Mouse (Mus musculus) cerebellum, adult (tissue): ENCODE results near the gene Hrh3.

Experiments
- ATAC-seq: cut with Nextera tagmentation; 2 replicates; pipeline ENCODE4 v1.9.2; 2017; ENCODE audit warnings: mild to moderate bottlenecking, moderate library complexity, mixed read lengths; ENCODE audit not compliant: insufficient number of reproducible peaks, low FRiP score, low TSS enrichment

Gene Hrh3

DNA sequence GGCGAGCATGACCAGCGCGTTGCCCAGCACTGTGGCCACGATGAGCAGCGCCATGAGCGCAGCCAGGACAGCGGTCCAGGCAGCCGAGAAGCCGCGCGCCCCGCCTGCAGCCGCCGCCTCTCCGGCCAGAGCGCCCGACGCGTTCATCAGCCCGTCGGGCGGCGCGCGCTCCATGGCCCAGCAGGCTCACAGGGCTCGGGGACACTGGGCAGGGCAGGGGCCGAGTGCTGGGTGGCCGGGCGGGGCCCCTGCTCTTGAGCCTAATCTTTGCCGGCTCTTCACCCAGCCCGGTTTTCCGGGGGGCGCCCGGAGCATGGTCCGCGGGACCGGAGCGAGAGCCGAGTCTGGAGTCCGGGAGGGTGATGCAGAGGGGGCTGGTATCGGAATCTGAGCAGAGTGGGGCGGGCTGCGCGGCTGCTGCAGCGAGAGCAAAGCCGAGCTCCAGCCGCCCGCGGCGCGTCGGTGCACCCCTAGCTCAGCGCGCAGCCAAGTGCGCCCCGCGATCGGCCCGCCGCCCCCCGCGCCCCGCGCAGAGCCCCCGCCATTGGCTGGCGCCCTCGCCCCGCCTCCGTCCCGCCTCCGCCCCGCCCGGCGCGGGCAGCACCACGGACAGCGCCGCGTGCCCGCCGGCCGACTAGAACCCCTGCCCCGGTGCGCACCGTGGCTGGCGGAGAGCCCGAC is at the start of gene Hrh3:
Gene Hrh3, minus strand, starts transcription at position 511 of the 681 bp plus-strand sequence.
- peak; percentile 27; the same call in 1 of the 2 replicates for ATAC-seq

DNA sequence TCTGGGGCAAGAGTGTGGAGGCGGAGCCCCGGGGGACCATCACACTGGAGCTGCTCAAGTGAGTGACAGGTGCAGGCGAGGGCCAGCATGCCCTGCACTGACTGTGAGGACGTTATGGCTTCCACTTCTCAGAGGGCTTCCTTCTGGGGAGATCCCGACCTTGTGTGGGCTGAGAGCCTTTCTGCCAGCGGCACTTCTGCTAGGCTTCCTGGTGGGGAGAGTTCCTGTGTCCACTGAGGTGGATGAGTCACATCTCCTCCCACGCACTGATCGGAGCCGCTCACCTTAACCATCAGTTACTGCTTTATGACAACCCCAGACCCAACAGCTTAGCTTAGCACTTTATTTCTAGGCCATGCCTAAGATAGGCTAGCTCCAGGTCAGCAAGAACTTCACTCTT is 44.3 kb upstream of the Hrh3 start:
- ATAC-seq, result 0 out of 2 replicates have a peak, but pooled peaks have one; percentile 15

DNA sequence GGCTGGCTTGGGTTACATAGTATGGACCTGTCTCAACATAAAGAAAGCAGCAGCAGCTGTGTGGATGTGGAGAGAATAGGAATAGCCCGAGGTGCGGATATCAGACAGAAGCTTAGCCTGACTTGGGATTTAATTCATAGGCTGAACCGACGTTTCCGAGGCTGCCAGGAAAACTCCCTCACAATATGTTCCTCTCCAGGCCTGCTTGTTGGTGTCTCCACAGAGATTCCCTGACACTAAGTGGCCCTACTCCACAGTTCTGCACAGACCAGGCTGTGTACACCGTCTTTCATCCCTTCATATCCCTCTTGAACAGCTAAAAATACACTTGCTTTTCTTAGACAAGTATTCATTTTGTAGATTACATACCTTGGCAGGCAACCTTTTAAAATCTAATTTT is 43.1 kb upstream of the Hrh3 start:
- ATAC-seq, result no peak

DNA sequence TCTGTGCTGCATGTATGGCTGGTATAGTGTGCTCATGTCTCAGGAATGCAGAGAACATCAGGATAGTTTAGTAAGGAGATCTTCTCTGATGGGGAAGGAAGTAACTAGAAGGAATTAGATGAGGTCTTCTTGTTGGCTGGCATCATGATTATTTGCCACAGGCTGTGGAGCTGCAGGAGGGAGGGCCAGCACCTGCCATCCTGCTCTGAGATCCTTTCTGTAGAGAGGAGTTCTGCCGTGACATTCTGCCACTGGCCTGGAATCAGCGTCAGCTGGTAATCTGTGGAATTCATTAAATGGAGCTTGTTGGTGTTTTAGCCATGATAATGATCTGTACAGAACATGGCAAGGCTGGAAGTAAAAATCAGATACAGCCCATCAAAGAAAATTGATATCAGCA is 41.8 kb upstream of the Hrh3 start:
- peak; percentile 69; the same call in 1 of the 2 replicates for ATAC-seq

DNA sequence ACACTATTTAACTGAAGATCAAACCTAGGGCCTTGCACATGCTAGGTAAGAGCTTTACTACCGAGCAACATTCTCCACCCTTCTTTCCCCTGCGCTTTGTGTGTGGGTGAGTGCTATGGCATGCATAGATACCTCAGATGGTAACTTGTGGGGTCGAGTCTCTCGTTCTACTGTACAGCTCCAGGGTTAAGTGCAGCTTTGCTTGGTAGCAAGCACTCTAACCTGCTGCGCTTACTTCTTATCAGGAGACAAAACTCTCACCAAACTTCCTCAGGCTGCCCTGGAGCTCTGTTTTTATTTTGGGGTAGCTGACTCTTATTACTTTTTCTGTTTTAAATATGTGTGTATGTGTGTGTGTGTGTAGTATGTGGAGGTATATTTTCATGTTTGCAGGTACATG is 31.1 kb upstream of the Hrh3 start:
- ATAC-seq, result no peak

DNA sequence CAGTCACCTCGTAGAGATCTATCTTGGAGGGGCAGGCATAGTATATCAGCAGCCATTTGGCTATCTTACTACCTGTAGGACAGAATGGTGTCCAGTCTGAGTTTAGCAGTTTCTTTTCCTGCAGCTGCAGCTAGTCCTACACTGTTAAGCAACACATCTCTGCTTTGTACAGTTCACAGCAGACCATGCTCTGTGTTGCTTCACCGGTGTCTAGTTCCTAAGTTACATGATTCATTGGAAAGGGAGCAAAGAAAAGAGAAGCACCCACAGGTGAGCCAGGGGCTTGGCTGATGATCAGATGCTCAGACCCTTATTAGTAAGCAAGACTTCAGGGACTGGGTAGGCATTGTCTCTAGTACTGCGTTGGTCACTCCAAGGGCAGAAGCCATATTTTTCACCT is 29.6 kb upstream of the Hrh3 start:
- no peak for ATAC-seq

DNA sequence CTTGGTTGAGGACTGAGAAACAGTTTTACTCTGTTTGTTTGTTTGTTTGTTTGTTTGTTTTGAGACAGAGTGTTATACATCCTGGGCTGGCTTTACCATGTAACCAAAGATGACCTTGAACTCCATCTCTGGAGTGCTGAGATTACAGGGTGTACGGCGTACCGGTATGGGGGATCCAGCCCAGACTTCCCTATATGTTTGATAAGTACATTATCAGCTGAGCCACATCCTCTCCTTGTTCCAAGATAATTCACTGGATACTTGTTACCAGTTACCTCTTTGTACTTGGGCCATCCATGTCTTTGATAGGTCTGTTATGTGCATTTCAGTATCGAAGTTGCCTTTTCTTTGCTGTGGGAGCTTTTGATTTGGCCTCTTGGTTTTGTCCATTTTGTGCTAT is 28.9 kb upstream of the Hrh3 start:
- ATAC-seq, result no peak

DNA sequence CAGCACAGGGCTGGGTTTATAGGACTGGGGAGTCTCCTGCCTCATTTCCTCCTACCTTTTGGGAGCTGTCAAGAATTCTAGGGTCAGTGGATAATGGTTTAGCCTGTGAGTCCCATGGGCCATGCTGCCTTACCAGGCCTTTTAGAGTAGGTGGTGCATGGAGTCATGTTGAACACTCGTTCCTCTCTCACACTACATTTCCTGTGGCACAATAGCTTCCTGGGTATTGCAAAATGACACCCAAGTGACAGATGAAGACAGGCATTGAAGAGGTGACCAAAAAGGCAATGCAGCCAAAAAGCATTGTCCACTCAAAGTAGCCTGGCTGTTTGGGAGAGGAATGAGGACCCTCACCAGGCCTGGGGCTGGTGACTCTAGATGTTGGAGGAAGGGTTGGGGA is 23.4 kb upstream of the Hrh3 start:
- no peak for ATAC-seq

DNA sequence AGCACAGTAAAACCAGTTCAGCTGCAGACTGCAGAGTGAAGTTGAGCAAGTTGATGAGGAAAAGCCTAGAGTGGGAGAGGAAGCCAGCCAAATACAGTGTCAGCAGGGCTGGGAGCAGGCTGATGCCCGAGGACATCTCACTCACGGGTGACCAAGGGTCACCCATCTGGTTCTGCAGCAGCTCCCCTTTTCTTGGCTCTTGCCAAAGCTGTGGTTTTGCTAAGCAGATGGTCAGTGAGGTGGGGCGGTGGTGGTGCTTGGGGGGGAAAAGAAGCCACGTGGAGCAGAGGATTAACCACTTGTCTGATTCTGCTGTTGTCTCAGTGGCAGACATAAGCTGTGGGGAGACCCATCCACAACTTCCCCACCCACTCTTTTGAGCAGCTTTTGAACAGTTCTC is 21.9 kb upstream of the Hrh3 start:
- ATAC-seq, result no peak

DNA sequence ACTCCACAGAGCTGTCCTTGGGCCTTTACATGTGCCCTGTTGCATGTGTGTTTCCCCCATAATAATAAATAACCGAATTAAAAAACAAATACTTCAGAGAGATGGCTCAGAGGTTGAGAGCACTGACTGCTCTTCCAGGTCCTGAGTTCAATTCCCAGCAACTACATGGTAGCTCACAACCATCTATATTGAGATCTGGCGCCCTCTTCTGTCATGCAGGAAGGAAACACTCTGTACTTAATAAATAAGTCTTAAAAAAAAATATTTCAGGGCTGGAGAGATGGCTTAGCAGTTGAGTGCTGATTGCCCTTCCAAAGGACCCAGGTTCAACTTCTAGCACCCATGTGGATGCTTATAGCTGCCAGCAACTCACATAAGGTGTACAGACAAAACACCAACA is 19.9 kb upstream of the Hrh3 start:
- ATAC-seq, result no peak

DNA sequence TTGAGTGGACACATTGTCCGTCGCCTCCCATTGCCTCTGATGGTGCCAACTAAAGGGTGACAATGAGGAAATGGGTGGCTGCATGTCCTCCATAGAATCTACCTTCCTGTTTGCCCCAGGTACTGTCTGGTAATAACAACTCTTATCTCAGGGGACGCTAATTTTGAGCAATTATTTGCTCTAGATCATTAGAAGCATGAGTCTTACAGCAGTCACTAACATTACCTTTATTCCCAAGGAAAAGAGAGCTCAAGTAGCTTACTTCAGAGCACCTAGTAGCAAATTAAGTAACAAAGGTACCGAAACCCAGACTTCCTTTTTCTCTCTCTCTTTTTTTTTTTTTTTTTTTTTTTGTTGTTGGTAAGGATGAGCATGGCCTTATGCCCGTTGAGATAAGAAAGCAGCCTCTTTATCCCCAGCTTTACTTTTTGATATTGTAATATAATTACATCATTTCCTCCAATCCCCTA is 16.0 kb upstream of the Hrh3 start:
- ATAC-seq, result no peak

DNA sequence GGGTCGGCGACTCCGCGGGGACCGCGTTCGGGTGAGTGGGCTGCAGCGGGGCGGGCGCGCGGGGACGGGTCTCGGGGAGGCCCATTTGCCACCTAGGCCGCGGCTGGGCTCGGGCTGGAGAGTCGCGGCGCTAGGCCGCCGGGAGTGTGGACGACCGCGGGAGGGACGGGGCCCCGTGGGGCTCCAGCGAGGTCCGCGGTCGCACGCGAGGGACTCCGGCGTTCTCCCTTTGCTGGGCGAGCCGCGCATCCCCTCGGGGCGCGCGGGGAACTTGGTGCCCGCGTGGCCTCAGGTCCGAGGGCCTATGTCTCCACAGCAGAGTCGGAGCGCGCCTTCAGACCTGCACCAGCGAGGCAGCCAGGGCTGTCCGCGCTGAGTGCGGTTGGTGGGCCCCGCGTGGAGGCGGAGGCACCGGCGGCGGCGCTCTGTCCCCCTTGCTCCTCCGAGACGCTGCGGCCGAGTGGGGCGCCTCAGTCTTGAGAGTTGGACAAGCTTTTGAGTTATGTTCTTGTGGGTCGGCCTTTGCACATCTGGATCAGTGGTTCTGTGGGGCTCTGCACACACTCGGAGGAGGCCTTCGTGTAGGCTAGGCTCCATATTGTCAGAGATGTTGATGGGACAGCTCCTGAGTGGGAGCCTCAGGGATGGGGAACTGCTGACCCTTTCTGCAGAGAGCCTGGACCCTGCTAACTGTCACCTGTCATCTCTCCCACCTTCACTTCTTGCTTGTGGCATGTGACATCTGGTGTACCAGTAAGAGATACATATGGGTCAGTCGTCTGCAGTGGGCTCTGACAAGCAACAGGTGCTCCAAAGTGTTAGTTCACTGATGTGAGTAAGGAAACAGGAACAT is 15.4 kb upstream of the Hrh3 start:
- ATAC-seq, result peak; percentile 3; the same call in 1 of the 2 replicates

DNA sequence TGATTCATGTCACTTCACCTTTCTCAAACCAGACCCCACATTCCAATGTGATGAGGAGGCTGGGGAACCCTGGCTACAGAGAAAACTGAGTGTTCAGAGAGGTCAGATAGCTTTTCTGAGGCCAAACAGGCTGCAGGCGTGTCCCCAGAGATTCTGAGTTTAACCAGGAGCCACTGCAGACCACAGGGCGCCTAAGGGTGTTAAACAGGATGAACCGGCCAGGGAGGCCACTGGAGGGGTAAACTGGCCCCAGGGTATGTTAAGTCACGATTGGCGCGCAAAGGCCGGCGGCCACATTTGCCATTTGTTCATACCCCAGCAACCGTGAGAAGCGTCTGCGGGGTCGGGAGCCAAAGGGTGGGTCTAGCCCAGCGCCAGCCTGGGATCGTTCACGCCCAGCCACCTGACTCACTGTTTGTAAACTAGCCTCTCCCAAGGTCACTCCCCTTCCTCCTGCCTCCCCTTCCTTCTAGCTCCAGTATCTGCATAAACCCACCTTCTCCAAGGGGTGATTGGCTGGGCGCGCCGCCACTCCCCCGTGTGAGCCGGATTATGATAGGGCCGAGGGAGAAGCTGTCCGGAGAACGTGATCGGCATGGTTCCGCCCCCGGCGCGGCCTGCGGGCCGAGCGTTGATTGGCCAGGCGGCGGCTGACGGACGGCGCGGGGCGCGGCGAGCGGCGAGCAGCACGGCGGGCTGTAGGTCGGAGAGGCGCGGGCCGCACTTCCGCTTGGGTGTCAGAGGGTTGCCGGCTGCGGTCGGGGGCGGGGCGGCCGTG is 14.6 kb upstream of the Hrh3 start, which contains the start of gene Osbpl2:
Gene Osbpl2, plus strand, starts transcription at position 646 of the 778 bp plus-strand sequence.
- peak; percentile 95 for ATAC-seq

DNA sequence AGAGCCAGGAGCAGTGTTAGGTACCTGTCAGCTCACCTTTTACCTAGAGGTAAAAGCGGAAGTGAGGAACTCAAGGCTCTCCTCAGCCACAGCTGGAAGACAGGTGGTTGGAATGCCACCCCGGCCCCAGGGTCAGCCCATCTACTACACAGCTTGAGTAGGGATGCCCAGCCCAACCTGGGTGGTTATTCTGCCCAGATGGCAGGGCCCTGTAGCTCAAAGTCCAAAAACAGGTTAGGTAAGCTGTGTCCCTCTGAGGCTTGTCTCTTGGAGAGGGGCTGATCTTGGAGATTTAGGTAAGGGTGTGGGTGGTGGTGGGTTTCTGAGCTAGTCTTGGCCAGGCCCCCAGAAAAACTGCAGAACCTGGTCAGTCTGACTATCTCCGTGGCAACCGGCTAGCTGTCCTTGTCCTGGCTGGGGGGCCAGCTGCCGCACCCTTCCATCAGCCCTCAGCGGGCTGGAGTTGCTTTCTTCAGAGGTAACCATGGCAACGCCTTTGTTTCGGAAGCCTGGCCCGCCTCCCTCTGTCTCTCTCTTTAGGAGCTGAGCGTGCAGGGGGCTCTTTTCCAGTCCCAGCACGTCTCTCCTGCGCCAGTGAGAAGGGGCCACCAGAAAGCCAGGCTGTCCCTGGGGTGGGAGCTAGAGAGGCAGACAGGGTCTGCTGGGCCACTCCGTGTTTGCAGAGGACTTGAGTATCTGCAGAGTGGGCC is 13.4 kb upstream of the Hrh3 start:
- ATAC-seq, result no peak

DNA sequence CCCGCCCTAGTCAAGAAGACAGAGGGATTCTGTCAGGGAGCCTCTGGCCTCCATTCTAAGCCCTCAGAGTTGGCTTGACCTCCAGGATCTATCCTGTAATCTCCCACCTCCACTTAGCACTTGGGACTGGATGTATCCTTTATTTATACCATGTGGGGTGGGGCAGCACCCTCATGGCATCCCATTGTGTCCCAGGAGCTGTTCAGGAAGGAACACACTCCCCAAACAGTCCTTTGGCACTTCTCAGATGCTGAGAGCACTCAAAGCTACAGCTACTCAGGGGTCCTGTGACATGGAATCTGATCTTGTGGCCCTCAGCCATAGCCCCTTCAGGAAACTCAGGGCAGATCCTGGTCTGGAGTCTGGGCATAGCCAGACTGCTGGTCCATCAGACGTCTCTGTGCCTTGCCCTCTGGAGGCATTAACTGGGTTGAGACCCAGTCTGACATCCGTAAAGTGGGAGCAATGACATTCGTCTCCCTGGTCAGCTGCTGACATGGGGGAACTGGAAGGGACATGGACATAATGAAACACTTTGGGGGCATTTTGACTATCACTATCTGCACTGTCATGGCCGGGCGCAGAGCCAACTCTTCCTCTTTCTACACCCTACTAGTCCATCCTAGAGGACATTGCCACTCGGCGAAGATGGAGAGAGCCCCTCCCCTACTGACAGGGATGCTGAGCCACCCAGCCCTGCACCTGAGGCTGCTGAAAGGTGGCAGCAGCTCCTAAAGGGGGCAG is 12.6 kb upstream of the Hrh3 start:
- no peak for ATAC-seq

DNA sequence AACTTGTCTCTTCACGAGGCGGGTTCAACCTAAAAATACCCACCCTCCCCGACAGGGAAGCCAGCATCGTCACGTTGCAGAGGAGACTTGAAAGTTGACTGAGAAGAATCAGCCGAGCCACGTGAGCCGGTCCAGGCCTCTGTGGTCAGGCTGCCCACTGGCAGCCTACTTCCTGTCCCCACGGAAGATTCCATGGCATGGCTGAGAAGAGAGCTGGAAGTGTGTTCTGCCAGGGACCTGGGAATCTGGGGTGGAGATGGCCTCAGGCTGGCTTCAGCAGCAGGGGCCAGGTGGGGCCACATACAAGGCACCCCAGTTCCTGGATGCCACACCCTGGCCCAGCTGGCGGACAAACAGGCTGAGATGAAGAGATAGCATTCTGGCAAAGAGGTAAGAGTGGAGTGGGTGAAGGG is 11.8 kb upstream of the Hrh3 start:
- no peak for ATAC-seq

DNA sequence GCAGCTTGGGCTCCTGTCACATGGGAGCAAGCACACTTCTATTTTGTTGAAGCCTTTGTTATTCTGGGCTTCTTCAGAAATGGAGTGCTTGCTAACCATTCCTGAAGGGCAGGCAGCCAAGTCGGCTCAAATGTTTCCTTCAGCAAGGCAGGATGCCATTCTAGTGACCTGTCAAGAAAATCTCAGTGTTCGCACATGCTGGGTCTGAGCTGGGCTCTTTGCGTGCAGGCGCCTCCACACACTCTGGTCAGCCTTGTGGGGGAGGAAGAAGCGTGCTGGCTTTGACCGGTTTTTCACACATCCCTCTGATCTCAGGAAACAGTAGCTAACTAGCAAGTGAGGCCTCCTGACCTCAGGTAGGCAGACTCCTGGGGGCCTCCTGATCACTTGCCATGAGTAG is 11.0 kb upstream of the Hrh3 start:
- ATAC-seq, result no peak

DNA sequence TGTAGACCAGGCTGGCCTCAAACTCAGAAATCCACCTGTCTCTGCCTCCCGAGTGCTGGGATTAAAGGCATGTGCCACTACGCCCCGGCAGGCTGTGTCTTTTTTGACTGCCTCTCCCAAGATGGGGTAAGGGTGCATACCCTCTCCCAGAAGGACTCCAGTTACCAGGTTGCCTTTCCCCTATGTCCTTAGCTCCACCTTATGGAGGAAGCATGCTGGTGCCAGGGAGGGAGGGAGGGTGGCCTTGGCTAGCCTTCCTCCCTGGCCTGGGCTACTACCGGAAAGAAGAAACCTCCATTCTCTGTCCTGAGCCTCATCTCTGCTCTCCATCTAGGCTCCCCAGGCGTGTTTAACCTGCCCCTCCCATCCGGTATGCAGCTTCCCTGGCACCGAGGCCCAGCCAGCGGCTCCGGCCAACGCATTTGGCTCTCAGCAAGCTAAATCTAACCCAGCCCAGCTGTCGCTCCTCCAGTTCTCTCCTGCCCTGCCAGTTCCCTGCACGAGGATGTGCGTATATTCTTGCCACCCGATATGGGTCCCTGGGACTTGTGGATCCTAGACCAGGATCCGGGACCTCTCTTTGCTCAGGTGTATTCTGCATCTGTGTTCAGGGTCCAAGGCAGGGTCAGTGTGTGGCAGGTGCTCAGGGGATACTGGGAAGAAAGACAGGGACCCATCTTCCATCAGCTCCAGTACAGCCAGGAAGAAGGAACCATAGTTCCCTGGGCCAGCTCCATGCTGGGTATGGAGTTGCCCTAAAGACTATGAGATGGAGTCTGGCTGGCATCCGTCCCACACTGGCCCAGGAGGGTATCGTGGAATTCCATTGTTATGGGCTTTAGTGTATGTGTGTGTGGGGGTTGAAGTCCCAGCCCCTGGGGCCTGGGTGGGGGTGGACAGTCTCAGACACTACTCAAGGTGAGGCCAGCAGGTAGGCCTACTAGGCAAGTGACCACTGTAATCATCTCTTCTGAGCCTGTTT is 9.9 kb upstream of the Hrh3 start:
- no peak; the same call in 1 of the 2 replicates for ATAC-seq
